Mouse (Mus musculus) embryo, embryonic 9.5 days (tissue): ENCODE data around the gene Ppil6.

Experiments used
- DNase-seq: peaks from one replicate; pipeline ENCODE4 v3.0.0-alpha.2; 2017; ENCODE audit errors: extremely low spot score

Ppil6 gene

GRCm38 (mm10) chr10:41525696-41526095, 35.5 kb downstream of the Ppil6 start:
- no peak for DNase-seq

GRCm38 (mm10) chr10:41529972-41530371, 39.7 kb downstream of the Ppil6 start:
- DNase-seq = no peak

DNA sequence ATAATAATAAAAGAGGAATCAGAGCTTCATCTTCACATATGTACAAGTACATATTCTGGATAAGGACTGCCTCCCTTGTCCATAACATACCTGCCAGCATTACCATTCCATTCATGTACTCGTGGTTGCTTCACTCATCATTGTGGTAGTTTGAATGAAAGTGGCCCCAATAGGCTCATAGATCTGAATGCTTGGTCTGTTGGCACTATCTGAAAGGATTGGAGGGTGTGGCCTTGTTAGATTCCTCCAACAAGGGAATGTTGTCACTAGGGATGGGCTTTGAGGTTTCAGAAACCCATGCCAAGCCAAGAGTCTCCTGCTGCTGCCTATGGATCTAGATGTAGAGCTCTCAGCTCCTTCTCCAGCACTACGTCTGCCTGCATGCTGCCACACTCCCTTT, 45.8 kb downstream of the Ppil6 start:
- DNase-seq = no peak

- no peak for DNase-seq
Measured at GRCm38 (mm10) chr10:41536714-41537113, 46.5 kb downstream of the Ppil6 start.

DNA sequence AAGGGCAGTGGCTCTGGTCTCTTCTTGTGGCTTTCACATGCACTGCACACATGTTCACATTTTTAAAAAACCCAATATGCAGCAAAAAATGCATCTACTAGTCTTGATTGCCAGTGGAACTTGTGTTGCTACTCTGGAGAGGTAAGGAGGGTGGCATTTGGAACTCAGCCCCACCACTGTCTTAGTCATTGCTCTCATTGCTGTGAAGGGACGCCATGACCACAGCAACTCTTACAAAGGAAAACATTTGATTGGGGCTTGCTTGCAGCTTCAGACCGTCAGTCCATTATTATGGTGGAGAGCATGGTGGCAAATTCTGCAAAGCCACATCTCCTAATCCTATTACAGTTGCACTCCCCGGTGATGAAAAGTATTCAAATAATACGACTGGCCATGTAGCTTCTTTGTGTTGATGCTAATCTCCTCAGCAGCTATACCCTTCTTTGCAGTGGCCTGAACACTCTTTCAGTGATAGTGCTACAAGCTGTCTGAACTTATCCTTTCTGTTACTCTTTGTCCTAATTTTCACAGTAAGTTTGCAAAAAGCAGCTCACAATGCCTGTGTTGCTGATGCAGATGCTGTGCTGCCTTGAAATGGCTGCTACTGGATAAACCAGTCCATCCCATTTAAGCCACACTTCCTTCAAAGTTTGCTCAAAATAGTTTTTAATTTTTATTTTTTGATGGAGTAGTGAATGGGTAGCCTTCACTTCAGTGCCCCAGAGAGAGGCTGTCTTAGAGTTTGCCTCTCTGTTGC, 47.2 kb downstream of the Ppil6 start:
- DNase-seq = no peak

- no peak for DNase-seq
Measured at GRCm38 (mm10) chr10:41537983-41538330, 47.7 kb downstream of the Ppil6 start.

GRCm38 (mm10) chr10:41538986-41539385, 48.7 kb downstream of the Ppil6 start:
- no peak for DNase-seq

DNA sequence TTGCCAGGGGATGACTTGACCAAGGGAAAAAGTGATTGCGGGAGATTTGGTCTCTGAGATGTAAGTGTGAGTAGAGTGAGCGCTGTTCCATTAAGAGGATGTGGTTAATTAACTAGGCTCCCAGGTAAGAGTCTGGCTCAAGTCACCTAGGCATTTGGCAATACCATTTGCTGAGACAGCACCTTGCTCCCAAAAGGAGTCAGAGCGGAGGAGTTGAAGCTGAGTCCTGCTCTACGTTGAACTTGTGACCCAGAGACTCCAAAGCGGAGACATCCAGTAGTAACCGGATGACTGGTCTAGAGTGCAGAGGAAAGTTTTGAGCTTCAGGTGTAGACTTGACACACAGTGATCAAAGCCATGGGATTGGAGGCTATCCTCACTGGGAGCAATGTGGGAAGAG, 51.8 kb downstream of the Ppil6 start:
- DNase-seq = no peak

DNA sequence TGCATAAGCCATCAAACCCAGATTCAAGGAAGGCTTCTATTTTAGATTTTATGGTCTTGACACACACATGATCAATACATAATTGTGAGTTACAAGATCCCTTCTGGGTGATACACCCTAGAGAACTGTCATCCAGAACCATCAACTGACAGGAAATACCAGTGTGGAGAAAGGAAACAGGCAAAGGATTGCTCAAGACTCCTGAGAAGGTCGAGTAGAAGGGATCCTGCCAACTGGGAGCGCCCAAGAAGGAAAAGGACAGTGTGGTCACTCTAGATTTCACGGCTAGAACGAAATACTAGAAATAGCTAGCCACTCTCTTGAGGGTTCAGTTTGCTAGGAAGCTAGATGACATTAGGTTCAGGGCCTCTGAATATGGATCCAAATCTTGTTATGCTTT, 53.2 kb downstream of the Ppil6 start:
- no peak for DNase-seq

DNA sequence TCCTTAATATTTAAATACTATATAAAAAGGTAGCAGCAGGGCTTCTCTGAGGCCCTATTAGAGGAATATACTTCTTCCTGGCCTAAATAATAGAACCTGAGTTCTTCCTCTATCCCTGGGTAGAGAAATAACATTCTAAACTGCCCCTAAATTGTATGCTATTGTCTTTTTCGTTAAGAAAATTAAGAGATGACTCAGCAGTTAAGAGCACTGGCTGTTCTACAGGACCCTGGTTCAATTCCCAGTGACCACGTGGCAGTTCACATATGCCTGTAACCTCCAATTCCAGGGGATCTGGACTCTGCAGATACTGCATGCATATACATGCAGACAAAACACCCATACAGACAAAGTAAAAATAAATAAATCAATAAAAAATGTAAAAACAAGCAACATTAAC, 53.6 kb downstream of the Ppil6 start:
- no peak for DNase-seq

DNA sequence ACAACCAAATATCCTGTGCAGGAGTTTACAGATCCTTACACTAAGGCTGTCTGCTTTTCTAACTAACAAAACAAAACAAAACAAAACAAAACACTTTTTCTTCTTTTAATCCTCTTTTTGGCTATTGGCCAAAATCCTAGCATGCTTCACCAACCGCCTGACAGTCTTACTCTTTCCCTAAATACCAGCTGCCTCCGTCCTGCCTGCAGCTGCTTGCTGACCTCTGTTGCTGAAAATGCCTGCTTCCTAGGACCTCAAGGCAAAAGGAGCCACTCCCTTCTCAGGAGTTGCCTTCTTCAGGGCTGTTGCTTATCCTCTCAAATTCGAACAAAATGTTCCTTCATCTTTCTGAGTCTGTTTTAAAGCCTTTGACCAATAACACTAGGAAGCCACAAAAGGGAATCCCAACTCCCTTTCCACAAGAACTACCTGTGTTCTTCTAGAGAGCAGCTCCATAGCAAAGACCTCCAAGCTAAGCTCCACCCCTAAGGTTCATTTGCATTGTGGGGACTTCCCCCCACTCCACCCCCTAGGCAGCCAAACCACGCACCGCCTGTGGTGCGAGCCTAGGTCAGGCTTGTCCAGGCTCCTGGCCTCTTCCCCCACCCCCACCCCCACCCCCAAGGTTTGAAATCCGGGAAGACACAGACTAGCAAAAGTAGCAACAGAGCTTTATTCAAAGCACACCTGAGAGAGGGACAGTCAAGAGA, 54.4 kb downstream of the Ppil6 start:
- DNase-seq = no peak

- no peak for DNase-seq
Measured at GRCm38 (mm10) chr10:41545224-41545755, 55.1 kb downstream of the Ppil6 start.

GRCm38 (mm10) chr10:41546396-41547165, 56.3 kb downstream of the Ppil6 start:
- no peak for DNase-seq

GRCm38 (mm10) chr10:41550711-41551110, 60.5 kb downstream of the Ppil6 start:
- no peak for DNase-seq

- no peak for DNase-seq
Measured at GRCm38 (mm10) chr10:41552319-41552718, 62.1 kb downstream of the Ppil6 start.

DNA sequence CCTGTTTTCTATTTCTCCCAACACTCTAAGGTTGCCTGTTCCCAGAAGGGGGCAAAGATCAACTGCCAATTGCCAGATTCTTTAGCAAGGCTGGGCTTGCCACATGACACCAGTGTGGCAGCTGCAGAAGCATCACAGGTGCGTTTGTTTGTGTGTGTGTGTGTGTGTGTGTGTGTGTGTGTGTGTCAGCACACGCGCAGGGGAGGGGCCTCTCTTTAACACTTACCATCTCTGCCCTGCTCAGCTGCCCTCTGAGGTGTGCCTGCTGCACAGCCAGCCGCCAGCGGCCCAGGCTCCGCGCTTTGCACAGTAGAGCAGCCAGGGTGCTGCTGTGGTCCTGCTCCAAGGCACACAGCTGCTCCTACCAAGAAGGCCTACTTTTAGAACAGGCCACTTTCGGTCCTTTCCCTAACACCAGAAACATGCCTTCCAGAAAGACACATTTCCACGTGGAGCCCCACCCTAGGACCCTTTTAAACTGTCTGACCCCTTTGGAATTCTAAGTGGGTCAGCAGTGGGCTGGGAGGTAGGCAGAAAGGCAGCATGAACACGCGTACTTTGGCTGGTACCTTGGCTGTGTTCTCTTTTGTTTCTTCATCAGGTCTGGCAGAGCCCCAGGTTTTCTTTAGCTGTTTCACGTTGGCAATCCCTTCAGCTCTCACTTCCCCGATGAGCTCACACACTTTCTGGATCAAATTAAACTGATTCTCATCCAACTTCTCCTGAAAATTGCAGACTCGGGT, 62.8 kb downstream of the Ppil6 start:
- DNase-seq = peak; percentile 39

GRCm38 (mm10) chr10:41553711-41554110, 63.5 kb downstream of the Ppil6 start:
- no peak for DNase-seq

GRCm38 (mm10) chr10:41555081-41555480, 64.8 kb downstream of the Ppil6 start:
- DNase-seq = no peak

GRCm38 (mm10) chr10:41558401-41558800, 68.2 kb downstream of the Ppil6 start:
- DNase-seq = no peak

GRCm38 (mm10) chr10:41561701-41562395, 71.6 kb downstream of the Ppil6 start:
- no peak for DNase-seq
